Comparison of ENCODE assay signal across 23 mouse cellular contexts in genomic region chr11:42618195-42618594, GRCm38 (mm10).
DNase-seq lines count a peak whose midpoint lies in the region; TF ChIP-seq lines count a peak whose summit lies in the region.
"Had no signal": no experiment of that assay in that cellular context is flagged by ENCODE, and none has a peak within 500 bp of the region (broad histone marks: within the 10 kb centered on the region; RNA-seq: fewer than 3 reads in every experiment).

No protein-coding gene starts in this region.

- no peak for DNase-seq in layer of hippocampus, adult 2 months (ENCODE audit: low spot score in 2 of 2)
- DNase-seq in layer of hippocampus, postnatal 36 days: no peak
- peak; percentile 87 for DNase-seq in brain, adult 2 months (ENCODE audit: low read depth, low spot score)
- peak; percentile 56 for DNase-seq in cerebellum, adult 11-12 months
- peak; percentile 72 for DNase-seq in cerebellum, adult 9-11 months
- DNase-seq in heart, postnatal 4 days: no peak
- no peak for DNase-seq in adrenal gland, adult (ENCODE audit: inconsistent age in 2 of 2, low spot score in 1 of 2)
- DNase-seq in gastrocnemius, adult 8-10 months (ENCODE audit: low spot score in 2 of 2): no peak
- DNase-seq: adrenal gland, postnatal 14 days; embryo, embryonic 11 days; heart, adult 2 months; kidney, adult 18-20 months; kidney, postnatal 25 days; liver; lung, adult 2 months; lung, postnatal 10 days; right cerebral cortex, postnatal 25 days; thymus, postnatal 25 days had no signal

- TF ChIP-seq CTCF in layer of hippocampus, adult 2 months (conservative IDR thresholded peaks at IDR 0.05): no peak

- H3K4me3 ChIP-seq in layer of hippocampus, adult 2 months: no peak overlapping the region
- H3K4me3 ChIP-seq: embryonic facial prominence, embryonic 12.5 days; heart, adult 2 months; heart, embryonic 12.5 days; hindbrain, embryonic 15.5 days; kidney, embryonic 15.5 days had no signal

- H3K27ac ChIP-seq in layer of hippocampus, adult 2 months: 0 out of 2 replicates have a peak overlapping the region, but pooled peaks have one; percentile 2
- H3K27ac ChIP-seq: embryonic facial prominence, embryonic 12.5 days; heart, adult 2 months; hindbrain, embryonic 15.5 days; kidney, embryonic 15.5 days; liver, embryonic 14.5 days had no signal

Comparison
In these comparisons a context has a peak if more than half of its experiments do, and no peak if none do; other contexts are left out.
1. DNase-seq: peak in brain, adult 2 months (single experiment), cerebellum, adult 11-12 months (single experiment) and cerebellum, adult 9-11 months (single experiment); none in layer of hippocampus, adult 2 months (0 of 2), layer of hippocampus, postnatal 36 days (0 of 2), heart, postnatal 4 days (single experiment), adrenal gland, adult (0 of 2) and gastrocnemius, adult 8-10 months (0 of 2).